Mouse (Mus musculus): ENCODE measurements around the gene Arpc1b. TPM values are rescaled to one million over a fixed set of nuclear protein-coding genes. Genes with fewer than 3 reads are reported as not detected.
"Not testable (repeated sequence)": the region's sequence is repeated elsewhere in the genome, so short reads cannot be mapped to it uniquely, and the experiment has no call there.

The Arpc1b gene
- polyA plus RNA-seq, 1 experiment from 2014 or later: 115 TPM

GRCm38 (mm10) chr5:145083632-145084451 is 30.2 kb upstream of the Arpc1b start, which contains the start of the genes Arpc1a and Kpna7:
Arpc1a (plus strand) TSS chr5:145083830.
Kpna7 (minus strand) TSS chr5:145084030.
- no peaks in the 10 kb centered on the region for H3K27me3 ChIP-seq (ENCODE audit: control insufficient read depth, insufficient read depth, low read length)
- peaks cover under 1% of the 10 kb centered on the region; the same call in 1 of the 2 replicates for H3K36me3 ChIP-seq (ENCODE audit: control insufficient read depth, insufficient read depth, low read length)
- H3K4me1 ChIP-seq (ENCODE audit: control insufficient read depth, insufficient read depth, low read length): peaks cover 9% of the 10 kb centered on the region
- peak; percentile 98 for ATAC-seq (ENCODE audit: low FRiP score, low TSS enrichment)
- no peaks in the 10 kb centered on the region for H3K9me3 ChIP-seq (ENCODE audit: control insufficient read depth, low read length)
- H3K9ac ChIP-seq (ENCODE audit: low read depth, low read length): peak within 1 kb of the TSS; percentile 82
- peak within 1 kb of the TSS; percentile 82 for H3K4me2 ChIP-seq (replicated peaks; ENCODE audit: low read depth, low read length)
- under 1% methylated on average over 54 of the region's 54 CpGs for WGBS
- H3K27ac ChIP-seq (ENCODE audit: low read depth, low read length): peak within 1 kb of the TSS; percentile 73; the same call in 1 of the 2 replicates
- H3K4me3 ChIP-seq (ENCODE audit: low read length): peak within 1 kb of the TSS; percentile 76

GRCm38 (mm10) chr5:145084822-145085221 is 29.2 kb upstream of the Arpc1b start:
- Histone ChIP-seq H3K4me1 (ENCODE audit: control insufficient read depth, insufficient read depth, low read length) (peaks cover 9% of the 10 kb centered on the region), H3K4me2 (replicated peaks; ENCODE audit: low read depth, low read length) (peak overlapping the region; percentile 82), H3K9me3 (ENCODE audit: control insufficient read depth, low read length) (no peaks in the 10 kb centered on the region), H3K27ac (ENCODE audit: low read depth, low read length) (no peak overlapping the region), H3K36me3 (ENCODE audit: control insufficient read depth, insufficient read depth, low read length) (peaks cover 2% of the 10 kb centered on the region; the same call in 1 of the 2 replicates), H3K4me3 (ENCODE audit: low read length) (peak overlapping the region; percentile 76), H3K27me3 (ENCODE audit: control insufficient read depth, insufficient read depth, low read length) (no peaks in the 10 kb centered on the region), H3K9ac (ENCODE audit: low read depth, low read length) (peak overlapping the region; percentile 82; the same call in 1 of the 2 replicates)
- whole genome bisulfite sequencing: 46% methylated on average over 2 of the region's 2 CpGs
- ATAC-seq (ENCODE audit: low FRiP score, low TSS enrichment): no peak

GRCm38 (mm10) chr5:145088186-145088585 is 25.8 kb upstream of the Arpc1b start:
- Histone ChIP-seq H3K4me1 (ENCODE audit: control insufficient read depth, insufficient read depth, low read length) (peaks cover 9% of the 10 kb centered on the region), H3K27ac (ENCODE audit: low read depth, low read length) (no peak overlapping the region), H3K27me3 (ENCODE audit: control insufficient read depth, insufficient read depth, low read length) (no peaks in the 10 kb centered on the region), H3K9ac (ENCODE audit: low read depth, low read length) (no peak overlapping the region), H3K4me3 (ENCODE audit: low read length) (no peak overlapping the region), H3K36me3 (ENCODE audit: control insufficient read depth, insufficient read depth, low read length) (peaks cover 23% of the 10 kb centered on the region), H3K9me3 (ENCODE audit: control insufficient read depth, low read length) (no peaks in the 10 kb centered on the region), H3K4me2 (replicated peaks; ENCODE audit: low read depth, low read length) (no peak overlapping the region)
- 97% methylated on average over 2 of the region's 2 CpGs for WGBS
- no peak for ATAC-seq (ENCODE audit: low FRiP score, low TSS enrichment)

- H3K9me3 ChIP-seq (ENCODE audit: control insufficient read depth, low read length): no peaks in the 10 kb centered on the region
- WGBS: 94% methylated on average over 3 of the region's 3 CpGs
- no peak overlapping the region for H3K4me3 ChIP-seq (ENCODE audit: low read length)
- peaks cover 2% of the 10 kb centered on the region for H3K4me1 ChIP-seq (ENCODE audit: control insufficient read depth, insufficient read depth, low read length)
- peaks cover 35% of the 10 kb centered on the region for H3K36me3 ChIP-seq (ENCODE audit: control insufficient read depth, insufficient read depth, low read length)
- no peak overlapping the region for H3K27ac ChIP-seq (ENCODE audit: low read depth, low read length)
- H3K4me2 ChIP-seq (replicated peaks; ENCODE audit: low read depth, low read length): no peak overlapping the region
- H3K27me3 ChIP-seq (ENCODE audit: control insufficient read depth, insufficient read depth, low read length): no peaks in the 10 kb centered on the region
- ATAC-seq (ENCODE audit: low FRiP score, low TSS enrichment): no peak
- H3K9ac ChIP-seq (ENCODE audit: low read depth, low read length): no peak overlapping the region
These were observed 24.1 kb upstream of the Arpc1b start for GRCm38 (mm10) chr5:145089878-145090277.

GRCm38 (mm10) chr5:145096195-145096594 is 17.8 kb upstream of the Arpc1b start:
- no peaks in the 10 kb centered on the region for H3K27me3 ChIP-seq (ENCODE audit: control insufficient read depth, insufficient read depth, low read length)
- no peaks in the 10 kb centered on the region for H3K4me1 ChIP-seq (ENCODE audit: control insufficient read depth, insufficient read depth, low read length)
- no peak overlapping the region for H3K27ac ChIP-seq (ENCODE audit: low read depth, low read length)
- 91% methylated on average over 4 of the region's 4 CpGs for WGBS
- H3K9me3 ChIP-seq (ENCODE audit: control insufficient read depth, low read length): no peaks in the 10 kb centered on the region
- H3K4me3 ChIP-seq (ENCODE audit: low read length): no peak overlapping the region
- no peak overlapping the region for H3K9ac ChIP-seq (ENCODE audit: low read depth, low read length)
- no peak for ATAC-seq (ENCODE audit: low FRiP score, low TSS enrichment)
- H3K4me2 ChIP-seq (replicated peaks; ENCODE audit: low read depth, low read length): no peak overlapping the region
- H3K36me3 ChIP-seq (ENCODE audit: control insufficient read depth, insufficient read depth, low read length): peaks cover 89% of the 10 kb centered on the region

- Histone ChIP-seq H3K36me3 (ENCODE audit: control insufficient read depth, insufficient read depth, low read length) (peaks cover 84% of the 10 kb centered on the region), H3K27me3 (ENCODE audit: control insufficient read depth, insufficient read depth, low read length) (no peaks in the 10 kb centered on the region), H3K4me2 (replicated peaks; ENCODE audit: low read depth, low read length) (no peak overlapping the region), H3K4me1 (ENCODE audit: control insufficient read depth, insufficient read depth, low read length) (no peaks in the 10 kb centered on the region), H3K4me3 (ENCODE audit: low read length) (no peak overlapping the region), H3K27ac (ENCODE audit: low read depth, low read length) (no peak overlapping the region), H3K9me3 (ENCODE audit: control insufficient read depth, low read length) (no peaks in the 10 kb centered on the region), H3K9ac (ENCODE audit: low read depth, low read length) (no peak overlapping the region)
- ATAC-seq (ENCODE audit: low FRiP score, low TSS enrichment): no peak
- WGBS: 91% methylated on average over 10 of the region's 10 CpGs
These were observed 15.6 kb upstream of the Arpc1b start for GRCm38 (mm10) chr5:145098340-145098821.

GRCm38 (mm10) chr5:145100960-145101359 is 13.1 kb upstream of the Arpc1b start:
- Histone ChIP-seq H3K4me3 (ENCODE audit: low read length) (no peak overlapping the region), H3K27ac (ENCODE audit: low read depth, low read length) (no peak overlapping the region), H3K36me3 (ENCODE audit: control insufficient read depth, insufficient read depth, low read length) (peaks cover 85% of the 10 kb centered on the region), H3K4me2 (replicated peaks; ENCODE audit: low read depth, low read length) (no peak overlapping the region), H3K27me3 (ENCODE audit: control insufficient read depth, insufficient read depth, low read length) (no peaks in the 10 kb centered on the region), H3K4me1 (ENCODE audit: control insufficient read depth, insufficient read depth, low read length) (no peaks in the 10 kb centered on the region), H3K9me3 (ENCODE audit: control insufficient read depth, low read length) (no peaks in the 10 kb centered on the region), H3K9ac (ENCODE audit: low read depth, low read length) (no peak overlapping the region)
- 97% methylated on average over 9 of the region's 9 CpGs for WGBS
- no peak for ATAC-seq (ENCODE audit: low FRiP score, low TSS enrichment)

GRCm38 (mm10) chr5:145101451-145101850 is 12.6 kb upstream of the Arpc1b start:
- H3K27ac ChIP-seq (ENCODE audit: low read depth, low read length); H3K4me2 ChIP-seq (replicated peaks; ENCODE audit: low read depth, low read length); H3K27me3 ChIP-seq (ENCODE audit: control insufficient read depth, insufficient read depth, low read length); H3K4me1 ChIP-seq (ENCODE audit: control insufficient read depth, insufficient read depth, low read length); H3K9ac ChIP-seq (ENCODE audit: low read depth, low read length); H3K9me3 ChIP-seq (ENCODE audit: control insufficient read depth, low read length); ATAC-seq (ENCODE audit: low FRiP score, low TSS enrichment); H3K4me3 ChIP-seq (ENCODE audit: low read length): not testable (repeated sequence)
- WGBS: 95% methylated on average over 11 of the region's 11 CpGs
- peaks cover 85% of the 10 kb centered on the region for H3K36me3 ChIP-seq (ENCODE audit: control insufficient read depth, insufficient read depth, low read length)

GRCm38 (mm10) chr5:145102706-145103105 is 11.3 kb upstream of the Arpc1b start:
- Histone ChIP-seq H3K27ac (ENCODE audit: low read depth, low read length) (no peak overlapping the region), H3K27me3 (ENCODE audit: control insufficient read depth, insufficient read depth, low read length) (no peaks in the 10 kb centered on the region), H3K9me3 (ENCODE audit: control insufficient read depth, low read length) (no peaks in the 10 kb centered on the region), H3K9ac (ENCODE audit: low read depth, low read length) (no peak overlapping the region), H3K36me3 (ENCODE audit: control insufficient read depth, insufficient read depth, low read length) (peaks cover 84% of the 10 kb centered on the region), H3K4me3 (ENCODE audit: low read length) (no peak overlapping the region), H3K4me2 (replicated peaks; ENCODE audit: low read depth, low read length) (no peak overlapping the region), H3K4me1 (ENCODE audit: control insufficient read depth, insufficient read depth, low read length) (no peaks in the 10 kb centered on the region)
- 86% methylated on average over 4 of the region's 4 CpGs for WGBS
- ATAC-seq (ENCODE audit: low FRiP score, low TSS enrichment): no peak

Measured in kidney, embryonic 14.5 days (tissue).